Mouse (Mus musculus): Measurements from ENCODE around the gene Fsip2. TPM values are rescaled to one million over a fixed set of nuclear protein-coding genes. Genes with fewer than 3 reads are reported as not detected.

Gene Fsip2
- polyA plus RNA-seq (2014; fragmentation: Illumina TruSeq; extraction: RNeasy Lipid Tissue Mini Kit (QIAGEN cat#74804); ENCODE audit: low read depth, low replicate concordance) = 0.05 TPM

GRCm38 (mm10) chr2:82943472-82943871 lies at the start of gene Fsip2:
Fsip2 (plus strand) TSS chr2:82943634.

